Mouse (Mus musculus) brain, embryonic 14.5 days (tissue): ENCODE data around the gene Pex1.

ENCODE experiments used
- CTCF ChIP-seq: fragments of 200-500 bp; IDR thresholded peaks from 2 replicates; pipeline ENCODE4 v1.5.1; 2012; ENCODE audit warnings: inconsistent platforms, mild to moderate bottlenecking, moderate library complexity, borderline replicate concordance; ENCODE audit not compliant: insufficient read depth, insufficient read length; ENCODE audit errors: extremely low read depth
- POLR2A ChIP-seq: fragments of 200-500 bp; IDR thresholded peaks from 2 replicates; pipeline ENCODE4 v1.6.1; 2012; ENCODE audit warnings: mild to moderate bottlenecking, inconsistent platforms, borderline replicate concordance; ENCODE audit not compliant: poor library complexity, insufficient read depth, insufficient read length, severe bottlenecking; ENCODE audit errors: extremely low read depth

DNA sequence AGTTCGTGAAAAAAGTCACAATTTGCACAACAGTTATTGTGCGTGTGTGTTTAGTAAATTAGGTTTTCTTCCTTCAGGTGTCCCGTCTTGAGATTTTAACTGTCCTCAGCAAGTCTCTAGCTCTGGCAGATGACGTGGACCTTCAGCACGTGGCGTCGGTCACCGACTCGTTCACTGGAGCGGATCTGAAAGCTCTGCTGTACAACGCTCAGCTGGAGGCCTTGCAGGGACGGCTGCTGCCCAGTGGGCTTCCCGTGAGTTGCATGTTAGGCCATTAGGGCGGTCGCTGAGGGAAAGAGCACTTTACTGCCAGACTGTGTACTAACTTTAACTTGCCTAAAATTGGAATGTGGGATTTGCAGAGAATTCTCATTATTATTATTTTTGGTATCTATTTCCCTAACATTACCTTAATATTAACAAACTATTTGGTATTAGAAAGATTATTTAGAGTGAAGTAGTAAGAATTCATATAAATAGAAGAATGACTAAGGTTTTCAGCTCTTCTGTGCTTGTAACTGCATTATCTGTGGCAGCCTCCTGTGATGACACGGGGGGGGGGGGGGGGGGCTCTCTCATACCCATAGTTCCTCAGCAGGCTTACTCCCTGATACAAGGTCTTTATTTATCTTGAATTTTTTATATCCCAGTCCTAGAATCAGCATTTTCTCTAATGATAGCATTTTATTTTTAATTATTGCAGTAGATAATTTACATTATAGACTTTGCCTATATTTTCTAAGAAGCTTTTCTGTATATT is 35.8 kb downstream of the Pex1 start:
- no peak for TF ChIP-seq POLR2A
- no peak for TF ChIP-seq CTCF
